Mouse (Mus musculus): Measurements from ENCODE around the gene Hdac1. TPM values are rescaled to one million over a fixed set of nuclear protein-coding genes. Genes with fewer than 3 reads are reported as not detected.
A peak's percentile ranks its signal among the peaks of the same experiment; 100 is the strongest.

Hdac1 gene
- polyA plus RNA-seq, 1 experiment from 2014 or later: 76.0 TPM

- H3K4me1 ChIP-seq (replicated peaks; ENCODE audit: control insufficient read depth, insufficient read depth, low read length): no peaks in the 10 kb centered on the region
- ATAC-seq (ENCODE audit: low FRiP score) (no peak), DNase-seq (ENCODE audit: low spot score) (no peak)
- no peaks in the 10 kb centered on the region for H3K36me3 ChIP-seq (replicated peaks; ENCODE audit: control insufficient read depth, insufficient read depth)
- no peaks in the 10 kb centered on the region for H3K27me3 ChIP-seq (ENCODE audit: control insufficient read depth, insufficient read depth, low read length)
- H3K9ac ChIP-seq: no peak overlapping the region
- no peak overlapping the region for H3K4me2 ChIP-seq (replicated peaks)
- no peak overlapping the region for H3K4me3 ChIP-seq (replicated peaks; ENCODE audit: low read length)
- 83% methylated on average over 7 of the region's 7 CpGs for WGBS
- no peaks in the 10 kb centered on the region for H3K9me3 ChIP-seq (ENCODE audit: control insufficient read depth, low read length)
- H3K27ac ChIP-seq: no peak overlapping the region
Measured at GRCm38 (mm10) chr4:129577688-129578087, 35.2 kb upstream of the Hdac1 start.

GRCm38 (mm10) chr4:129576863-129577491 lies 34.5 kb upstream of the Hdac1 start:
- H3K4me1 ChIP-seq (replicated peaks; ENCODE audit: control insufficient read depth, insufficient read depth, low read length): no peaks in the 10 kb centered on the region
- no peak overlapping the region for H3K9ac ChIP-seq
- DNase-seq (ENCODE audit: low spot score) (peak; percentile 71), ATAC-seq (ENCODE audit: low FRiP score) (no peak)
- H3K36me3 ChIP-seq (replicated peaks; ENCODE audit: control insufficient read depth, insufficient read depth): no peaks in the 10 kb centered on the region
- H3K9me3 ChIP-seq (ENCODE audit: control insufficient read depth, low read length): no peaks in the 10 kb centered on the region
- H3K27me3 ChIP-seq (ENCODE audit: control insufficient read depth, insufficient read depth, low read length): no peaks in the 10 kb centered on the region
- H3K4me3 ChIP-seq (replicated peaks; ENCODE audit: low read length): no peak overlapping the region
- H3K27ac ChIP-seq: no peak overlapping the region
- WGBS: 28% methylated on average over 21 of the region's 21 CpGs
- peak overlapping the region; percentile 8; the same call in 1 of the 2 replicates for H3K4me2 ChIP-seq (replicated peaks)

GRCm38 (mm10) chr4:129575171-129575844 lies 32.8 kb upstream of the Hdac1 start:
- no peak overlapping the region for H3K4me3 ChIP-seq (replicated peaks; ENCODE audit: low read length)
- H3K4me2 ChIP-seq (replicated peaks): no peak overlapping the region
- H3K9ac ChIP-seq: no peak overlapping the region
- no peaks in the 10 kb centered on the region for H3K9me3 ChIP-seq (ENCODE audit: control insufficient read depth, low read length)
- no peaks in the 10 kb centered on the region for H3K27me3 ChIP-seq (ENCODE audit: control insufficient read depth, insufficient read depth, low read length)
- no peaks in the 10 kb centered on the region for H3K36me3 ChIP-seq (replicated peaks; ENCODE audit: control insufficient read depth, insufficient read depth)
- ATAC-seq (ENCODE audit: low FRiP score): no peak
- H3K4me1 ChIP-seq (replicated peaks; ENCODE audit: control insufficient read depth, insufficient read depth, low read length): no peaks in the 10 kb centered on the region
- DNase-seq (ENCODE audit: low spot score): no peak
- WGBS: 59% methylated on average over 7 of the region's 8 CpGs
- H3K27ac ChIP-seq: no peak overlapping the region

- ATAC-seq (ENCODE audit: low FRiP score) (no peak), DNase-seq (ENCODE audit: low spot score) (no peak)
- Histone ChIP-seq H3K27ac (no peak within 1 kb of the TSS), H3K4me2 (replicated peaks) (no peak within 1 kb of the TSS), H3K4me1 (replicated peaks; ENCODE audit: control insufficient read depth, insufficient read depth, low read length) (no peaks in the 10 kb centered on the region), H3K36me3 (replicated peaks; ENCODE audit: control insufficient read depth, insufficient read depth) (no peaks in the 10 kb centered on the region), H3K4me3 (replicated peaks; ENCODE audit: low read length) (no peak within 1 kb of the TSS), H3K27me3 (ENCODE audit: control insufficient read depth, insufficient read depth, low read length) (no peaks in the 10 kb centered on the region), H3K9ac (no peak within 1 kb of the TSS), H3K9me3 (ENCODE audit: control insufficient read depth, low read length) (no peaks in the 10 kb centered on the region)
- 95% methylated on average over 8 of the region's 8 CpGs for WGBS
Measured at GRCm38 (mm10) chr4:129573430-129573829, 30.9 kb upstream of the Hdac1 start, which contains the start of gene Lck. Gene Lck (minus strand): TSS chr4:129573641.

GRCm38 (mm10) chr4:129573093-129573370 lies 30.5 kb upstream of the Hdac1 start:
- WGBS: 94% methylated on average over 4 of the region's 4 CpGs
- no peak overlapping the region for H3K4me2 ChIP-seq (replicated peaks)
- DNase-seq (ENCODE audit: low spot score) (no peak), ATAC-seq (ENCODE audit: low FRiP score) (no peak)
- H3K9ac ChIP-seq: no peak overlapping the region
- H3K4me1 ChIP-seq (replicated peaks; ENCODE audit: control insufficient read depth, insufficient read depth, low read length): no peaks in the 10 kb centered on the region
- H3K27me3 ChIP-seq (ENCODE audit: control insufficient read depth, insufficient read depth, low read length): no peaks in the 10 kb centered on the region
- no peaks in the 10 kb centered on the region for H3K36me3 ChIP-seq (replicated peaks; ENCODE audit: control insufficient read depth, insufficient read depth)
- H3K9me3 ChIP-seq (ENCODE audit: control insufficient read depth, low read length): no peaks in the 10 kb centered on the region
- H3K27ac ChIP-seq: no peak overlapping the region
- H3K4me3 ChIP-seq (replicated peaks; ENCODE audit: low read length): no peak overlapping the region

- H3K9ac ChIP-seq: no peak overlapping the region
- DNase-seq (ENCODE audit: low spot score): no peak
- no peak overlapping the region for H3K4me3 ChIP-seq (replicated peaks; ENCODE audit: low read length)
- H3K9me3 ChIP-seq (ENCODE audit: control insufficient read depth, low read length): no peaks in the 10 kb centered on the region
- H3K36me3 ChIP-seq (replicated peaks; ENCODE audit: control insufficient read depth, insufficient read depth): no peaks in the 10 kb centered on the region
- H3K27ac ChIP-seq: no peak overlapping the region
- no peaks in the 10 kb centered on the region for H3K4me1 ChIP-seq (replicated peaks; ENCODE audit: control insufficient read depth, insufficient read depth, low read length)
- ATAC-seq (ENCODE audit: low FRiP score): no peak
- H3K4me2 ChIP-seq (replicated peaks): no peak overlapping the region
- H3K27me3 ChIP-seq (ENCODE audit: control insufficient read depth, insufficient read depth, low read length): no peaks in the 10 kb centered on the region
- WGBS: 87% methylated on average over 13 of the region's 13 CpGs
Measured at GRCm38 (mm10) chr4:129572236-129573092, 30.0 kb upstream of the Hdac1 start.

GRCm38 (mm10) chr4:129571551-129572084 lies 29.1 kb upstream of the Hdac1 start:
- Histone ChIP-seq H3K4me2 (replicated peaks) (no peak overlapping the region), H3K4me1 (replicated peaks; ENCODE audit: control insufficient read depth, insufficient read depth, low read length) (no peaks in the 10 kb centered on the region), H3K9ac (no peak overlapping the region), H3K9me3 (ENCODE audit: control insufficient read depth, low read length) (no peaks in the 10 kb centered on the region), H3K4me3 (replicated peaks; ENCODE audit: low read length) (no peak overlapping the region), H3K27me3 (ENCODE audit: control insufficient read depth, insufficient read depth, low read length) (no peaks in the 10 kb centered on the region), H3K36me3 (replicated peaks; ENCODE audit: control insufficient read depth, insufficient read depth) (no peaks in the 10 kb centered on the region), H3K27ac (no peak overlapping the region)
- DNase-seq (ENCODE audit: low spot score): no peak
- 75% methylated on average over 8 of the region's 8 CpGs for WGBS
- no peak for ATAC-seq (ENCODE audit: low FRiP score)

GRCm38 (mm10) chr4:129570028-129570427 lies 27.5 kb upstream of the Hdac1 start:
- 86% methylated on average over 6 of the region's 6 CpGs for WGBS
- no peaks in the 10 kb centered on the region for H3K9me3 ChIP-seq (ENCODE audit: control insufficient read depth, low read length)
- H3K4me3 ChIP-seq (replicated peaks; ENCODE audit: low read length): no peak overlapping the region
- no peaks in the 10 kb centered on the region for H3K27me3 ChIP-seq (ENCODE audit: control insufficient read depth, insufficient read depth, low read length)
- no peak for ATAC-seq (ENCODE audit: low FRiP score)
- DNase-seq (ENCODE audit: low spot score): no peak
- H3K4me1 ChIP-seq (replicated peaks; ENCODE audit: control insufficient read depth, insufficient read depth, low read length): no peaks in the 10 kb centered on the region
- no peak overlapping the region for H3K9ac ChIP-seq
- H3K36me3 ChIP-seq (replicated peaks; ENCODE audit: control insufficient read depth, insufficient read depth): no peaks in the 10 kb centered on the region
- no peak overlapping the region for H3K4me2 ChIP-seq (replicated peaks)
- no peak overlapping the region for H3K27ac ChIP-seq

GRCm38 (mm10) chr4:129568366-129568765 lies 25.9 kb upstream of the Hdac1 start:
- no peak overlapping the region for H3K27ac ChIP-seq
- H3K4me1 ChIP-seq (replicated peaks; ENCODE audit: control insufficient read depth, insufficient read depth, low read length): no peaks in the 10 kb centered on the region
- no peak overlapping the region for H3K9ac ChIP-seq
- ATAC-seq (ENCODE audit: low FRiP score): no peak
- 94% methylated on average over 7 of the region's 7 CpGs for WGBS
- no peaks in the 10 kb centered on the region for H3K9me3 ChIP-seq (ENCODE audit: control insufficient read depth, low read length)
- no peak for DNase-seq (ENCODE audit: low spot score)
- H3K4me3 ChIP-seq (replicated peaks; ENCODE audit: low read length): no peak overlapping the region
- H3K27me3 ChIP-seq (ENCODE audit: control insufficient read depth, insufficient read depth, low read length): no peaks in the 10 kb centered on the region
- H3K36me3 ChIP-seq (replicated peaks; ENCODE audit: control insufficient read depth, insufficient read depth): no peaks in the 10 kb centered on the region
- H3K4me2 ChIP-seq (replicated peaks): no peak overlapping the region
